Mouse (Mus musculus): ENCODE results near the gene Inppl1.
A peak's percentile ranks its signal among the peaks of the same experiment; 100 is the strongest.

Gene Inppl1

GRCm38 (mm10) chr7:101837606-101838471 lies at the start of gene Inppl1:
TSS of gene Inppl1 (minus strand) at chr7:101838229.
- DNase-seq (ENCODE audit: low read depth, low spot score), result peak; percentile 49

- DNase-seq (ENCODE audit: low read depth, low spot score), result no peak
Observed at GRCm38 (mm10) chr7:101886274-101886673, 48.2 kb upstream of the Inppl1 start.

- DNase-seq (ENCODE audit: low read depth, low spot score), result no peak
Observed at GRCm38 (mm10) chr7:101884160-101884559, 46.1 kb upstream of the Inppl1 start.

DNA sequence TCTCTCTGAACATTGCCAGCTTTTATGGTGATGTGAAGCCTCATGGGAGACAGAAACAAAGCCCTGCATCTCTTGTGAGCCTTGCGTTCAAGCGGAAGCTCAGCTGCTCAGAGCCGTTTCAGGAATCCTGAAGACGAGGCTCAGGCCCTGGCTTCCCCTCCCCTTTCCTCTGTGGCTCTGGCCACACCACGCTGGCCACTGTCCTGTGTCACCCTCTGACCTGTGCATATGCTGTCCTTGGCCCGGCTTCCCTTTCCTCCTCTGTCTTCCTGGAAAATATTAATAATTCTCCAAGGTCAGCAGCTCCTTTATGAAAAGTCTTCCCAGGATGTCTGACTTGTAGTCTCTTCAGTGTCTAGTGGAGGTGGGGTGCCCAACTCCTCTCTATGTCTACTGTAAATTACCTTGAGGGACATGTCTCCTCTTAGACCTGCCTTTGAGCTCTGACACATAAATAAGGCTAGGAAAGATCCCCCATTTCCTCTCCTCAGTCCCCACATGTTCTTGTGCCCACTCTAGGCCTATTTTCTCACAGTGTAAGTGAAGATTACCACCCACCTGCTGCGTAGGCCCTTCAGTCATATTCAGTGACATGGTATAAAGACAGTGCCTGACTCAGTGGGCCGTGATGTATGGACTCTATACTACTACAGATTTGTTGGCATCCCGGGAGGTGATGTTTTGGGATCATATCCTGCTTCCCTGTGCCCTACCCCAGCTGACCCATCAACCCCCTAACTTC lies 44.6 kb upstream of the Inppl1 start:
- DNase-seq (ENCODE audit: low read depth, low spot score), result no peak

- no peak for DNase-seq (ENCODE audit: low read depth, low spot score)
Observed at GRCm38 (mm10) chr7:101880855-101881254, 42.8 kb upstream of the Inppl1 start.

DNA sequence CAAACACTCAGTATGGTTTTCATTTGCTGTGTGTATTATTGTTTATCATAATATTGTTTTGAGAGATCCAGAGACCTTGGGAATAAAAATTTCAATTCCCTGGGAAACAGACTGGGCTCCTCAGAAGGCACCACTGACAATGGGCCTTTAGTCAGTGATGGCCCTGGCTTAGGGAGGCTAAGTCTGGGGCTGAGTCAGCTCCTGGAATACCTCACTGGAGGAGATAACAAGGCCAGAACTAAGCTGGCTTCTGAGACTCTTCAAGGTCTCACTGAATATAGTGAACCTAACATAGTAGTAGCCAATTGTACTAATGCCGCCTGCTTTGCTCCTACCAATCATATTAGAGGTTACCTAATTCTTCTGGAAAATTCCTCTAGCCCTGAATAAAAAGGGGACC lies 37.9 kb upstream of the Inppl1 start:
- no peak for DNase-seq (ENCODE audit: low read depth, low spot score)

DNA sequence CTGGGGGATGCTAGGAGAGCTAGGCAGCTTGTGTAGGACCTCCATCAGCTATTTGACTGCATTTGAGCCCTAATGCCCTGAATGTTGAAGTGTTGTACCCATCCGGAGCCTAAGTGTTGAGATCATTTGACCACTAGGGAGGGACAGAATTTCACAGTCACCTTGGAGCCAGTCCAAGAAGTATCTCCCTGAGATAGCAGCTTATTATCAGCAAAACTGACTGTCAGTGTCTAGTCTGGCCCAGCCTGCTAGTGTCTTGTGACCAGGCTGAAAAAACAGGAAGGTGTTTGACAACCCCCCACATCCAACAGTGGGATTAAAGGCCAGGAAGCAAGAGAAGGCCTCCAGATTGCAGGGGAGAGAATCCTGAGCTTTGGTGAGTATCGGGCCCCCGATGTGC lies 33.3 kb upstream of the Inppl1 start:
- DNase-seq (ENCODE audit: low read depth, low spot score), result no peak

- no peak for DNase-seq (ENCODE audit: low read depth, low spot score)
Observed at GRCm38 (mm10) chr7:101870629-101871028, 32.6 kb upstream of the Inppl1 start, which contains the start of gene Folr1. TSS of gene Folr1 (minus strand) at chr7:101870788.

DNA sequence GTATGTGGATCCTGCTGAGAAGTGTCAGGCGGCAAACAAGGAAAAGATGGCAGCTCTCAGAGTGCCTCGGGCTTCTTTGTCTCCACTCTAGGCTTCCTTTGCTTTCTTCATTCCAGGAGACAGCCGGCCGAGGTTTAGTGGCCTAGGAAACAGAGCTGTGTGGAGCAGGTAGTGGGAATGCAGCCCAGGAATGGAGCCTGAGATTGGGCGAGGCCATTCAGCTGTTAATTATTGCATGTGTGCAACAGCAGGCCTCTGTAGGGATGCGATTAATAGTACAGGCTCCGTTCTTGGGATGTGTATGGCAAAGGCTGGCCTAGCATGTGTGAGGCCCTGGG lies 31.1 kb upstream of the Inppl1 start:
- DNase-seq (ENCODE audit: low read depth, low spot score), result no peak

- DNase-seq (ENCODE audit: low read depth, low spot score), result no peak
Observed at GRCm38 (mm10) chr7:101868241-101869162, 30.5 kb upstream of the Inppl1 start.

DNA sequence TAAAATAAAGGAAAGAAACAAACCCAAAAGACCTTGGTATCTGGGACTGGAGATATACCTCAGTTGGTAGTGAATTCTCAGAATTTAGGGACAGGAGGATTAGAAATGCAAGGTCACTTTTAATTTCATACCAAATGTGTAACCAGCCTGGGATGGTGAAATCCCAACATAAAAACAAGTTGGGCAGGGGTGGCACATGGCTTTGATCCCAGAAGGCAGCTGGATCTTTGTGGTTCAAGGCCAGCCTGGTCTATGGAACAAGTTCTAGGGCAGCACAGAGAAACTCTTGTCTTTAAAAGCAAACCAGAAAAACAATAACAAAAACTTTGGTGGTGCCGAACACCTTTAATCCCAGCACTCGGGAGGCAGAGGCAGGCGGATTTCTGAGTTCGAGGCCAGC lies 29.5 kb upstream of the Inppl1 start:
- no peak for DNase-seq (ENCODE audit: low read depth, low spot score)

- no peak for DNase-seq (ENCODE audit: low read depth, low spot score)
Observed at GRCm38 (mm10) chr7:101866491-101867265, 28.6 kb upstream of the Inppl1 start.

GRCm38 (mm10) chr7:101863415-101863814 lies 25.4 kb upstream of the Inppl1 start, which contains the start of gene Anapc15:
TSS of gene Anapc15 (plus strand) at chr7:101863715.
- no peak for DNase-seq (ENCODE audit: low read depth, low spot score)

DNA sequence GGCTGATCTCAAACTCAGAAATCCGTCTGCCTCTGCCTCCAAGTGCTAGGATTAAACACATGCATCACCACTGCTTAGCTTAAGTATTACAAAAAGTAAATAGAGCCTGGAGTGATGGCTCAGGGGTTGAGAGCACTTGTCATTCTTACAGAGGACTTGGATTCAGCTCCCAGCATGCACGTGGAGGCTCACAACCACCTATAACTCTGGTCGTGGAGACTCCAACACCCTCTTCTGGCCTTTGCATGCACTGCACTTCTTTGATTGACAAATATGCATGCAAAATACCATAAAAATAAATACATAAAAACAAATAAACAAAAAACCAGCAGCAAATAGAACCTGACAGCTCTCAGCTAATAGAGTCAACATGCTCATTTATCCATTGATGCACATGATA lies 24.3 kb upstream of the Inppl1 start:
- DNase-seq (ENCODE audit: low read depth, low spot score), result no peak

GRCm38 (mm10) chr7:101860978-101861377 lies 22.9 kb upstream of the Inppl1 start:
- no peak for DNase-seq (ENCODE audit: low read depth, low spot score)

DNA sequence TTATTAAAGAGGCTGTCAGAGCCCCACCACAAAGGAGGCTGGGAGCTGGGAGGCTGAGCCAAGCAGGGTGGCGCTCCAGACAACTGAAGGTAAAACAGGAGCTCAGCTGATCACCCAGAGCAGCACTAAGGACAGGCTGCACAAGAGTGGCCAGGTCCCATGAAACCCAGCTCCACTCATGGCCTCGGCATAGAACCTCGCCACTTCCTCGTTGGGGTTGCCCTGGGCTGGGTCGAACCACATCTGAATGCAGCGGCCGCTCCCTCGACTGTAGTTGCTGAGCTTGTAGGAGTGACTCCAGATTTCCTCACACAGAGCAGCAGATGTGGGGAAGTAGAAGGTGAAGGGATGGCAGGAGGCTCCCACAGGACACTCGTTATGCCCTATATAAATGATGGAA lies 20.3 kb upstream of the Inppl1 start:
- no peak for DNase-seq (ENCODE audit: low read depth, low spot score)

DNA sequence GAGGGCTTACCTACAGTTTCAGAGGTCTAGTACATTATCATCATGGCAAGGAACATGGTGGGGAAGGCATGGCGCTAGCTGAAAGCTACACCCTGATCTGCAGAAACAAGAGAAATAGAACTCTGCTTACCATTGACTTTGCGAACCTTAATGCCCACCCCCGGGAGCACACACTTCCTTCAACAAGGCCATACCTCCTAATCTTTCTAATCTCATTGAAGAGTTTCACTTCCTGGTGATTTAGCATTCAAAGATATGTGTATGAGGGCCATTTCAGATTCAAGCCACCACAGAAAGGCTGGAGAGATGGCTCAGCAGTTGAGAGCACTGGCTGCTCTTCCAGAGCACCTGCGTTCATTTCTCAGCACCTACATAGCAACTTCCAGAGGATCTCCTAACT lies 19.1 kb upstream of the Inppl1 start, which contains the start of gene Folr2:
TSS of gene Folr2 (minus strand) at position 101 of the 400 bp plus-strand sequence.
- no peak for DNase-seq (ENCODE audit: low read depth, low spot score)

GRCm38 (mm10) chr7:101853816-101854215 lies 15.8 kb upstream of the Inppl1 start:
- DNase-seq (ENCODE audit: low read depth, low spot score), result no peak

DNA sequence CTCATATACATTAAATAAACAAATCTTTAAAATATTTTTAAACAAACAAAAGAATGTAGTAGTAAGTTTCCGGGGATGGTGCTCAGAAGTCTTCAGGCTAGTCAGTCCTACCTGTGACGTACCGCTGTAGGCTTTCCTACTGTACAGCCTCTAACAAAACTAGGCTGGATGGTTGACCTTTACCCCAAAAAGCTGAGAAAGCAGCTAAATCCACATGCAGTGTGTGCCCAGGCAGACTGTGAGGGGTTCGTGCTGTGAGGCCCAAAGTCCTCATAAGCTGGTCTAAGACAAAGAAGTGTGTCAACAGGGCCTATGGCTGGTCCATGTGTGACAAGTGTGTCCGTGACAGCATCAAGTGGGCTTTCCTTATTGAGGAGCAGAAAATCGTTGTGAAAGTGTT lies 14.8 kb upstream of the Inppl1 start:
- no peak for DNase-seq (ENCODE audit: low read depth, low spot score)

DNA sequence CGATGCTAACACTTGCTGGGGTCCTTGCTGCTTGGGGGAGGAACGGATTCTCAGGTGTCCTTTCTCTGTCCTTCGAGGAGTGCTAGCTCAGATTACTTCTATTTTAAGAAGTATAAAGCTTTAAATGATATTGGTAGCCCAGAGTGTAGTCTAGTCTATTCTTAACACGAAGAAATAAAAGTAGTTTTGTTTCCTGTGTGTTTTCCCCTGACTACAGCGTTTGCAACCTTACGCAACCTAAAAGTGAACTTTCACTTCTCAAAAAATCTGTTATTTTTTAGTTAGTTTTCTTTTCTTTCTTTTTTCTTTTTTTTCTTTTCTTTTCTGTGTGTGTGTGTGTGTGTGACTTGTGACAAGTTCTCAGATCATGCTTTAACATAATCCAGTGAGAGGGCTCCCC lies 13.7 kb upstream of the Inppl1 start:
- DNase-seq (ENCODE audit: low read depth, low spot score), result no peak

- no peak for DNase-seq (ENCODE audit: low read depth, low spot score)
Observed at GRCm38 (mm10) chr7:101847934-101848333, 9.9 kb upstream of the Inppl1 start.
